8 mouse cellular contexts compared by ENCODE assay signal in the genomic region with DNA sequence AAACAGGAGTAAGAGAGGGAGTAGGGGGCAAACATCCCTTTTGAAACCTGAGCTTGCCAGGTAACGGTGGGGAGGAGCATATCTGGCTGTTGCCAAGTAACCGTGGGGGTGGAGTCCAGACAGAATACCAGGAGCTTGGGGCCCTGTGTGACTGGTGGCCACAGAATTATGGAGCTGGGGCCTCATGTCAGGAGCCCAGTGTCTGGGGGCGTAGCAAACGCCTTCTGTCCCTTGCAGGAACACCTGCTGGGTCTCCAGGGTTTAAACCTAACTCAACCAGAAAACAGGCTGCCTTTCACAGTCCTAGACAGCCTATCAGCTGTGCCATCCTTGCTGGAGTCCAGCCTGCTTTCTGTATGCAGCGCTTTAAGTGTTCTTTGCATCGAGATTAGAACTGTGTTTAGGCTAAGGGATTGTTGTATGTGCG. TPM values are rescaled to one million over a fixed set of nuclear protein-coding genes. Genes with fewer than 3 reads are reported as not detected.
DNase-seq lines count a peak whose midpoint lies in the region; ATAC-seq and TF ChIP-seq lines count a peak whose summit lies in the region.

No protein-coding gene starts in this region.

- peaks cover 30% of the 10 kb centered on the region for H3K36me3 ChIP-seq in forebrain, postnatal 0 days (ENCODE audit: insufficient read depth)
- H3K36me3 ChIP-seq in liver, embryonic 13.5 days = peaks cover 4% of the 10 kb centered on the region; the same call in 1 of the 2 replicates
- peaks cover 4% of the 10 kb centered on the region; the same call in 1 of the 2 replicates for H3K36me3 ChIP-seq in stomach, embryonic 14.5 days (ENCODE audit: control insufficient read depth, insufficient read depth, low read length)

- 0 out of 2 replicates have a peak overlapping the region, but pooled peaks have one; percentile 40 for H3K27ac ChIP-seq in forebrain, postnatal 0 days (ENCODE audit: low read depth, low read length)
- peak overlapping the region; percentile 47 for H3K27ac ChIP-seq in liver, embryonic 13.5 days
- peak overlapping the region; percentile 90 for H3K27ac ChIP-seq in stomach, embryonic 14.5 days (ENCODE audit: low read length)

- no peak overlapping the region for H3K4me3 ChIP-seq in forebrain, postnatal 0 days (ENCODE audit: low read depth, low read length)
- no peak overlapping the region for H3K4me3 ChIP-seq in liver, embryonic 13.5 days (replicated peaks)
- no peak overlapping the region for H3K4me3 ChIP-seq in stomach, embryonic 14.5 days (ENCODE audit: low read depth, low read length)

- H3K9me3 ChIP-seq in forebrain, postnatal 0 days (ENCODE audit: low read length) = no peaks in the 10 kb centered on the region
- H3K9me3 ChIP-seq in liver, embryonic 13.5 days (replicated peaks) = no peaks in the 10 kb centered on the region
- H3K9me3 ChIP-seq in stomach, embryonic 14.5 days (ENCODE audit: control insufficient read depth, low read depth, low read length) = no peaks in the 10 kb centered on the region

- peaks cover 14% of the 10 kb centered on the region; the same call in 1 of the 2 replicates for H3K4me1 ChIP-seq in forebrain, postnatal 0 days (ENCODE audit: insufficient read depth)
- H3K4me1 ChIP-seq in liver, embryonic 13.5 days (replicated peaks) = peaks cover 32% of the 10 kb centered on the region
- H3K4me1 ChIP-seq in stomach, embryonic 14.5 days (ENCODE audit: control insufficient read depth, insufficient read depth, low read length) = peaks cover 68% of the 10 kb centered on the region

- H3K27me3 ChIP-seq in forebrain, postnatal 0 days (ENCODE audit: insufficient read depth, low read length) = no peaks in the 10 kb centered on the region
- no peaks in the 10 kb centered on the region for H3K27me3 ChIP-seq in liver, embryonic 13.5 days
- no peaks in the 10 kb centered on the region for H3K27me3 ChIP-seq in stomach, embryonic 14.5 days (ENCODE audit: control insufficient read depth, insufficient read depth, low read length)

- 23% methylated on average over 7 of the region's 7 CpGs for WGBS in forebrain, postnatal 0 days
- 44% methylated on average over 7 of the region's 7 CpGs for WGBS in liver, embryonic 13.5 days (ENCODE audit: insufficient replicate concordance)
- 18% methylated on average over 7 of the region's 7 CpGs for WGBS in stomach, embryonic 14.5 days

- peak; percentile 6; the same call in 1 of the 2 replicates for ATAC-seq in forebrain, postnatal 0 days
- peak; percentile 45; the same call in 1 of the 2 replicates for ATAC-seq in liver, embryonic 13.5 days (ENCODE audit: low read depth)
- ATAC-seq in stomach, embryonic 14.5 days (ENCODE audit: insufficient number of reproducible peaks, insufficient read depth, low FRiP score, low read depth) = peak; percentile 79

- DNase-seq in lung, adult 18-20 months = peak; percentile 40 to 44
- no peak for DNase-seq in lung, postnatal 14 days
- DNase-seq in forebrain, postnatal 0 days = no peak
- no peak for DNase-seq in liver, embryonic 13.5 days
- no peak for DNase-seq in ovary, postnatal 14 days (ENCODE audit: low spot score)
- DNase-seq in adrenal gland, adult 2 months = no peak
- no peak for DNase-seq in urinary bladder, postnatal 36 days (ENCODE audit: low spot score in 2 of 2)

- H3K9ac ChIP-seq in forebrain, postnatal 0 days = no peak overlapping the region
- no peak overlapping the region for H3K9ac ChIP-seq in liver, embryonic 13.5 days
- H3K9ac ChIP-seq in stomach, embryonic 14.5 days (replicated peaks; ENCODE audit: low read depth, low read length) = no peak overlapping the region

- H3K4me2 ChIP-seq in forebrain, postnatal 0 days (ENCODE audit: low read depth) = no peak overlapping the region
- H3K4me2 ChIP-seq in liver, embryonic 13.5 days = no peak overlapping the region
- peak overlapping the region; percentile 23; the same call in 1 of the 2 replicates for H3K4me2 ChIP-seq in stomach, embryonic 14.5 days (replicated peaks; ENCODE audit: low read depth, low read length)

- no peak for TF ChIP-seq CTCF in forebrain, postnatal 0 days (IDR thresholded peaks at IDR 0.05; ENCODE audit: low read depth)

RNA-seq across cellular contexts. Expression of gene Traf3ip2, which starts 57.4 kb away (rescaled TPM):
- total RNA-seq in forebrain, postnatal 0 days (2014; rRNA removed) = 0.24 and 0.77 TPM in 2 replicates
- 4.8 and 6.0 TPM in 2 replicates for polyA plus RNA-seq in forebrain, postnatal 0 days (2015; fragmentation: Nextera tagmentation; extraction: Ambion mirVana)
- 1.9 and 2.2 TPM in 2 replicates for polyA plus RNA-seq in liver, embryonic 13.5 days (2015; fragmentation: Nextera tagmentation; extraction: Ambion mirVana)
- 30.2 and 32.6 TPM in 2 replicates for polyA plus RNA-seq in stomach, embryonic 14.5 days (2014; fragmentation: Nextera tagmentation; extraction: Ambion mirVana)
- 10 to 100 TPM; 15.3 to 19.1 TPM for total RNA-seq in adrenal gland, adult 2 months (2021)
- polyA plus RNA-seq in adrenal gland, adult 2 months (2012; rRNA removed) = 20.2 and 24.2 TPM in 2 replicates

Comparison
In these comparisons a context has a peak if more than half of its experiments do, and no peak if none do; other contexts are left out.
1. DNase-seq: peak in lung, adult 18-20 months (2 of 2); none in lung, postnatal 14 days (single experiment), forebrain, postnatal 0 days (single experiment), liver, embryonic 13.5 days (single experiment), ovary, postnatal 14 days (single experiment), adrenal gland, adult 2 months (single experiment) and urinary bladder, postnatal 36 days (0 of 2).
2. ATAC-seq: peak in every context shown above with its lines; median percentile 79 in stomach, embryonic 14.5 days; 45 in liver, embryonic 13.5 days; 6 in forebrain, postnatal 0 days.
3. H3K27ac ChIP-seq: peak in every context shown above with its lines; median percentile 90 in stomach, embryonic 14.5 days; 47 in liver, embryonic 13.5 days; 40 in forebrain, postnatal 0 days.